Mouse (Mus musculus): ENCODE data around the gene Samd4b.

DNA sequence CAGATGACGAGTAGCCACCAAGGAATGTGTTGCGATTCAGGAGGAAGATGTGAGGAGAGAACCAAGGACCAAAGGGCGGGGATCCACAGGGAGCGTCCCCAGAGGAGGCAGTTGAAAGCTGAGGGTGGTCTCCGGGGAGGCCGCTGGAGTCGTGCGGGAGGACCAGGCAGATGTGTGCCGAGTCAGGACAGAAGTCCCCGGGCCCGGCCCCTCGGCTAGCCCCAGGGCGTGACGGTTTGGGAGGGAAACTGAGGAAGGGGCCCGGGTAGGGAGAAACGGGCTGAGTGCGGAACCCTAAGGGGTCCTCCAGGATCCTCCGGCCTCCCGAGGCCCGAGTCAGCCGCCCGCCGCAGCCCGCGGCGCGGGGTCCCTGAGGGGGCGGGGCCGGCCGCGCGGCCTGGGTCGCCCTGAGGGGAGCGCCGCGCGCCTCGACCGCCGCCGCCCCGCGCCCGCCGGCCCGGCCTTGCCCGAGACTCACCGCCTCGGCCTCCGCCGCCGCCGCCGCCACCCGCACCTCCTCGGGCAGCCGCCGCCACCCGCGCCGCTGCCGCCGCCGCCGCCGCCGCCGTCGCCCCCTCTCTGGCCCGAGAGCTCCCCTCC lies 162.2 kb downstream of the Samd4b start:
- TF ChIP-seq MXI1 (IDR thresholded peaks at IDR 0.05; ENCODE audit: low read depth, low read length) (no peak), ZC3H11A (IDR thresholded peaks at IDR 0.05; ENCODE audit: low read depth, low read length) (no peak)

Measured in MEL (cell line).